Mouse (Mus musculus) cerebellum, adult 11-12 months (tissue): ENCODE data around the gene Dock2.

ENCODE experiments used
- DNase-seq: peaks from one replicate; pipeline ENCODE4 v3.0.0; 2022

Gene Dock2

DNA sequence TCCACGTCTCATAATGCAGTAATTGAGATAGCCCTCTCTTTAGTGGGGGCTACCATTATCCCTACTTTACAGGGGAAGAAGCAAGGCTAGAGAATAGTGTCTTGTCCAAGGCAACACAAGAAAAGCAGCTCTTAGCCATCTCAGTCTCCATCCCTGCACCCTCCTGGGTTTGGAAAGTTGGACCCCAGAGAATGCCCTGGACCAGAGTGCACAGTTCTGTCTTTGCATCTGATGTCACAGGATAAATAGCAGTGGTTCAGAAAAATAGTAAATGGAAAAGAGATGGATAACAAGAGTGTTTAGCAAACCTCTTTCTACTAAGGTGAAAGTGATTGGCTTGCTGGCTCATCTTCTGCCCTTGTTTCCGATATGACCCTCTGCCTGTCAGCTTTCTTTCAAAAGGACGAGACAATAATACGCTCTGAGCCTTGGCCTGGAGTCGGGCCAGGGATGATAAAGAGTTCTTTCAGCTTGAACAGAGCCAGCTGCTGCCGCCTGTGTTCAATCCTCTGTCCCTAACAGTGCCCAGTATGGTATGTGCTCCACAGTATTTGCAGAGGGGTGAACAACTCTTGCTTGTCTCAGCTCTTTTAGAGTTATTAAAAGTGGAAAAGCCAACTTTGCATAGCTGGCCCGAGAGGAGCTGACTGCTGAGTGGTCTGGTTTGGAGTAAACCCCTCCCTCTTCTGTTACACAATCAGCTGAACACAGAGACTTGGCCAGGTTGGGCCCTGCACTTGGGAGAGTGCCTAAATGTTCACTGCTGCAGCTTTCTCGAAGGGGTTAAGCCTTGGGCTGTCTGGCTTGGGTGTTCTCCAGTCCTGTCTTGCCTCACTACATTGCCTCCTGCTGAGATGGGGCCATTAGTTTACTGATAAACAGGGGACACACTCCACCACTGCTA lies 602.2 kb downstream of the Dock2 start:
- no peak for DNase-seq

DNA sequence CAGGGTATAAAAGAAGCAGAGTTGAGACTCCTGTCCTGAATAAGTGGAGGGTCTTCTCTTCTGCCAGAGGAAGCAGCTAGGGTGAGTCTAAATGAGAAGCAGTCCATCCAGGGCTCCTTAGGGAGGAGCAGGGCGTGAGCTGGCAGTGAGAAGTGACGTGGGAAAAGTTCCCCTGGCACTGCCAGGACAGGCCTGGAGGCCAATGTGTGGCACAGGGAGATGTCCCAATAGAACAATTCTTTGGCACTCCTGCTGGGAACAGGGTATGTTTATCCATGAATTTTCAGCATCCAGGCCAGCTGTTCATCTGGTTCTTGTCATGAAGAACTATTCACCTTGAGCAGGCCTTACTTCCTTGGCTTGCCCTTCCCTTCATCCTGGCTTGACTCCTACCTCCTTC lies 604.9 kb downstream of the Dock2 start:
- no peak for DNase-seq
